Mouse (Mus musculus) cerebellum, postnatal 10 days (tissue): ENCODE measurements around the gene Gm21861.
"Not testable (repeated sequence)": the region's sequence is repeated elsewhere in the genome, so short reads cannot be mapped to it uniquely, and the experiment has no call there.

ENCODE experiments used
- DNase-seq, 2 experiments: peaks; one replicate each; pipeline ENCODE4 v3.0.0; 2021; ENCODE audit warnings: mixed read lengths in 2 of 2

Gene Gm21861

GRCm38 (mm10) chrY:58814497-58814896 is at the start of gene Gm21861:
TSS of gene Gm21861 (minus strand) at chrY:58814597.
- DNase-seq, result not testable (repeated sequence)
